Mouse (Mus musculus): ENCODE data around the gene Spag9.

The Spag9 gene

DNA sequence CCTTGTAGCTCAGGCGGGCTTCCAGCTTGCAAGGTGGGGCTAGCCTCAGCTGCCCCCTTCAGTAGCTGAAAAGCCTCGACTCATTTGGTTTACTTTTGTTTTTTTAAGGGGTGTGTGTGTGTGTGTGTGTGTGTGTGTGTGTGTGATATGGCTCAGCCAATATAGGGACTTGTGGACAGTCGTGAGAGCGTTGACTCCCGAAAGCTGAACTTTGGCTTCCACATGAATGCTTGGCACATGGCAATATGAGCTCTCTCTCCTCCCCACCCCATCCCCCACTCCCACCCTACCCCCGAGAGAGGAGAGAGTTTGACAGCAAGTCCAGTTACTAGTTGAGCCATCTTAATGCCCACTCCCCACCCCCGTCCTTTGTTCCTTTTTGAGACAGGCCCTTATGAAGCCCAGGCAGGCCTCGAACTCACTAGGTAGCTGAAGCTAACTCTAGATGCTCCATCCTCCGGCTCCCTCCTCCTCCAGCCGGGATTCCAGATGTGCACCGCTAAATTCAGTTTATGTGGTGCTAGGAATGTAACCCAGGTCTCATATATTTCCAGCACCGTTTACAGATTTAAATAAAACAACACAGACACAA is 152.3 kb downstream of the Spag9 start:
- in situ Hi-C loops (cut with MboI; ENCODE audit: low sequenced_read_pairs) = no loop called here

- in situ Hi-C loops (cut with MboI; ENCODE audit: low sequenced_read_pairs) = no loop called here
Observed at GRCm38 (mm10) chr11:94148931-94149491, 153.1 kb downstream of the Spag9 start.

- in situ Hi-C loops (cut with MboI; ENCODE audit: low sequenced_read_pairs) = no loop called here
Observed at GRCm38 (mm10) chr11:94149509-94150259, 153.8 kb downstream of the Spag9 start.

DNA sequence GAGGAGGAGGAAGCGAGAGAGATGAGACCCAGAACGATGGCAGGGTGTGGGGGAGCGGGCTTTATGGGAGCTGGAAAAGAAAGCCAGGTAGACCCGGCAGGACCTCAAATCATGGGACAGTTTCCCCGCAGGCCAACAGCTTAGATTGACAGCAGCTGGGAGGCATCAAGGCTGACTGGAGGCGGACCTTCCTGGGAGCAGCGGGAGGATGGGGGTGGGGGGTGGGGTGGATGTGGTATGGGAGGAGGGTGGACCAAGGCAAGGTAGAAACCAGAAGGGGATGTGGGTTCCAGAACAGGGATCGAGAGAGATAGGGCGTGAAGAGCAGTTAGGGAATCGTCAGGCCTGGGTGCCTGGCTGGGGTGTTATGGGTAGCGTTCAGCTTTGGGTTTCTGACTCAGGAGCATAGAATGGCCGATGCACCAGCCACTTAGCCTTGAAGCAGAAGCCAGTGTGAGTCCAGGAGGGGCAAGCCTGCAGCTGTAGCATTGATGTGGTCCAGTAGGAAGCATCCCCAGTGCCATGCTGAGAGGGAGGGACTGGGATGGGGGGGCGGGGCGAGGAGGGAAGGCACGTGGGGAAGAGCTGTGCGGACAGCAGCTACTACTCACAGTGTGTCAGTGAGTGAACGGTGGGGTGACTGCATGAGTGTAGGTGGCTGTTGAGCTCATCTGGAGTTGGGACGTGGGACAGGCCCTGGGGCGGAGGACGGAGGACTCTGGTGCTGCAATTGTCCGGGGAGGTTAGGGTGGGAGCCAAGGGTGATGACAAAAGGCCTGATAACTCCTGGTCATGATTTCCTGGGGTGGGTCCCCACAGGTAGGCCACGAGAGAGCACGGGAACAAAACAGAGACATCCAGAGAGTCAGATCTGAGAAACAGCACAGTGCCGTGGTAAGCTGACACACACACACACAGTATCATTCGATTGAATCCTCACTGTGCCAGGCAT is 154.9 kb downstream of the Spag9 start:
- in situ Hi-C loops (cut with MboI; ENCODE audit: low sequenced_read_pairs) = no loop called here

DNA sequence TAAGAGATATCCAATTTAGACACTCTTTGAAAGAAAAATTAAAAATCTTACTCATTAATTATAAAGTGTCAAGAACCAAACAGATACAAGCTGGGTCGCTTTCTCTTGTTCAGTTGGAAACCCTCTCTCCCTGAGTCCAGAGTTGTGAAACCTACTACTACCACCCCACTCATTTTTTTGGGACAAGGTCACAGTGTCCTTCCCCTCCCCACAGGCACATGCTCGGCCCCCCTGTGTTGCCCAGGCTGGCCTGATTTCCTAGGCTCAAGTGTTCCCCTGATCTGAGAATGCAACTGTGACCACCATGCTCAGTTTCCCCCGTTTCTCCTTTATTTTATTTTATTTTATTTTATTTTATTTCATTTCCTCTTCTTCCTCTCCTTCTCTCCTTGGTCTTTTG is 158.3 kb downstream of the Spag9 start:
- in situ Hi-C loops (cut with MboI; ENCODE audit: low sequenced_read_pairs) = no loop called here

DNA sequence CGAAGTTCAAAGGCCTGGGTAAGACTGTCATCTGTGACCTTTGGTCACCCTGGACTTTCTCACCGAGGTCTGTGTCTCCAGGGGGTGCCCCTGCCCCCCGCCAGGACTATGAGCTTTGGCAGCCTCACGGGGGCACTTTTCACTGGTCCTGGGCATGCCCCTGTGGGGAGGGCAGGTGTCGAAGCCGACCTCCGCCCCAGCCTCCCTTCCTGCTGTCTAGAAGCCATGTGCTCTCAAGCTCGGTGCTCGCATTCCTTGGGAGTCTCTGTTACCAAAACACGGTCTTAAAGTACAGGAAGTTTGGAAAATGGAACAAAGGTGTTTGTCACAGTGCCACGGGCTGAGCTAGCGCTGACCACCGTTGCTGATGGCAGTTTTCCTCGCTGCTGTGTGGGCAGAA is 162.6 kb downstream of the Spag9 start:
- in situ Hi-C loops (cut with MboI; ENCODE audit: low sequenced_read_pairs) = no loop called here

- in situ Hi-C loops (cut with MboI; ENCODE audit: low sequenced_read_pairs) = no loop called here
Observed at GRCm38 (mm10) chr11:94159066-94159880, 163.4 kb downstream of the Spag9 start.

GRCm38 (mm10) chr11:94159911-94160415 is 164.1 kb downstream of the Spag9 start:
- in situ Hi-C loops (cut with MboI; ENCODE audit: low sequenced_read_pairs) = no loop called here

DNA sequence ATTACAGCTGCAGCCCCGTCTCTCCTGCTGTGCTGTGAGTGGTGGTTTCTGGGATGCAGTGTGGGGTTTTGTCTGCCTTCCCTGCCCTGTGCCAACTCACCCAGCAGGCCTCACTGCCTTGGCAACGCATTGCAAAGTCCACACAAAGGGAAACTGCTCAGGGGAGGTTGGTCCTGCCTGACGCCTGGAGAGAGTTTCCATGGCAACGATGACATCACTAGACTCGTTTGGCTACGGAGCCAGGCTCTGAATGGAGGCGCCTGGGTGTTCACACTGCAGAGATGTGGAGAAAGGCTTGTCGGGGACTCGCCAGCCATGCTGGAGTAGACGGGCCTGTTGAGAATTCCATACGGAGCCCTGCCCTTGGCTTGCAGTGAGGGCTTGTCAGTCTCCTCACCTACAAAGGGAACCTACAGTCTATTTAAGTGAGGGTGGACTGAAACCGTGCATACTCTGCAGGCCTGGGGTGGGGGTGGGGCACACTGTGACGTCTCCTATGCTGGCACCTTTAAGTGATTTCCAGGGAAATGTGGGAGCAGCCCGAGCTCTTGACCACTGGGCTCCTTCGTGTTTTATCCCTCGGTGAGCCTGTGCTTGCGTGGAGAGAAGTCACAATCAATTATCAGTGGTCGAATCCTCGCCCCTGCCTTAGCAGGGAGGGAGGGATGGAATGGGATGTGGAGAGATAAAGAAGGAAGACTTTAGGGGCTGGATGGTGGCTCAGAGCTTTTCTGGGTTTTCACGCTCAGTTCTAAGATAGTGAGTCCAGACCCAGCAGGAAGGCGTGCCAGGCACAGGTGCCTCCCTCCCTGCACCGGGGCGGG is 164.8 kb downstream of the Spag9 start:
- in situ Hi-C loops (cut with MboI; ENCODE audit: low sequenced_read_pairs) = no loop called here

- in situ Hi-C loops (cut with MboI; ENCODE audit: low sequenced_read_pairs) = no loop called here
Observed at GRCm38 (mm10) chr11:94161267-94161646, 165.4 kb downstream of the Spag9 start.

- in situ Hi-C loops (cut with MboI; ENCODE audit: low sequenced_read_pairs) = no loop called here
Observed at GRCm38 (mm10) chr11:94161867-94162581, 166.1 kb downstream of the Spag9 start.

DNA sequence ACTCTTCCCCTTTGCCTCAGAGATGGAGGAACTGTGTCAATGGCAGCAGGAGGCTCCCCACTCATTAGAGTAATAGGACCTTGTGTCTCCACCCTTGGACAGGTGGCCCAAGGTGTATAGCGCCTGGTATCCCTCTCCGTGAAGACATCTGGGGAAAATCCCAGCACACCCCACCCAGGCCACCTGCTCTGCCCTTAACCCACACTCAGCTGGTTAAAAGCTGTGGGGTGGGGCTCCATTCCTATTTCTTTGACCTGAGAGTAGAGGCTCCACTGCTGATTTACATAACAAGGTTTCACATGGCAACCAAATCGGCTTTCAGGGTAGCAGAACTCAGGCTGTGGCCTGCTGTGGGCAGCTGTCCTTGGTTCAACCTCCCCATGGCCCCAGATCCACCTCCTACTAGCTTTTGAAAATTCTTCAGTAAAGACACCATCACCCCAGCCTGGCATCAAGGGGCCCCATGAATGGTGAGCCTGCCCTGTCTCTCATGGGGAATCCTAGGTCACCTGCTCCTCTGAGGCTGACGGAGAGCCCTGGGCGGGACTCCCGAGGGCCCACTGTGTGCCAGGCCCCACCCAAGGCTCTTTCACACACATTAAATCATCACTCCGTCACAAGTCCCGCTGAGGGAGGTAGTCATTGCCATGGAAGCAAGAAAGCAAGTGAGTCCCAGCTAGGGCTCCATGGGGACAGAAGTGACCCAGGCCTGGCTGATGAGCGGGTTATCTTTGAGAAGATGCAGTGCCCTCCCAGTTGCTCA is 167.3 kb downstream of the Spag9 start:
- in situ Hi-C loops (cut with MboI; ENCODE audit: low sequenced_read_pairs) = no loop called here

DNA sequence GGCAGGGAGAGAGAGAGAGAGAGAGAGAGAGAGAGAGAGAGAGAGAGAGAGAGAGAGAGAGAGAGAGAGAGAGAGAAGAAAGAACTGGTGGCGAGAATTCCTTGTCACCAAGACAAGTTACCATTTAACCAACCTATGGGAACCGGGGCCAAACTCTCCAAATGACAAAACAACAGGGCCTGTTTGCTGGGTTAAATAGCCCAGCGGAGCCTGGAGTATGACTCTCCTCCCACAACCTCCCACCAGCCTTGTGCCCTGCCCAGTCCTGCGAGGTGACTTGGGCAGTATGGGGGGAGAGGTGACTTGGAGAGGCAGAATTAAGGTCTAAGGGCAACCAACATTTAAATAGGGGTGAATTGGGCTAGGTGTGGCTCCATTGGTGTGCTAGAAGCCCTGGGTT is 169.9 kb downstream of the Spag9 start:
- in situ Hi-C loops (cut with MboI; ENCODE audit: low sequenced_read_pairs) = no loop called here

DNA sequence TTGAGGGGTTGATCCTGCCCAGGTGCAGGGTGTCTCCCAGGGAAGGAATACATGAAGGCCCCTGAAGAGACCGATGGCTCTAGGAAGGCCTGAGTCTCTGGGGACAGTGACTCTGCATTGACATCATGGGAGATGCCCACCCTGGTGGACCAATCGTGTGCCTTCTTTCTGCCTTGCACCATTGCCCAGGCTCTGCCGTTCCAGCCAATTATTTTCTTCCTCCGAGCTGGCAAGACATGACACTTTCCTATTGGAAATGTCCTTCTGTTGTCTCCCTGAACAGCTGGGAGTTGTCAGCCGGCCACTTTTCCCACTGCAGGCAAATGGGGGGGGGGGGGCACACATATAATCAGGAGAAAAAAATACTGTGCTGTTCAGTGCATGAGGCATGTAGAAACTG is 172.3 kb downstream of the Spag9 start:
- in situ Hi-C loops (cut with MboI; ENCODE audit: low sequenced_read_pairs) = no loop called here

- in situ Hi-C loops (cut with MboI; ENCODE audit: low sequenced_read_pairs) = no loop called here
Observed at GRCm38 (mm10) chr11:94169596-94169995, 173.7 kb downstream of the Spag9 start.

DNA sequence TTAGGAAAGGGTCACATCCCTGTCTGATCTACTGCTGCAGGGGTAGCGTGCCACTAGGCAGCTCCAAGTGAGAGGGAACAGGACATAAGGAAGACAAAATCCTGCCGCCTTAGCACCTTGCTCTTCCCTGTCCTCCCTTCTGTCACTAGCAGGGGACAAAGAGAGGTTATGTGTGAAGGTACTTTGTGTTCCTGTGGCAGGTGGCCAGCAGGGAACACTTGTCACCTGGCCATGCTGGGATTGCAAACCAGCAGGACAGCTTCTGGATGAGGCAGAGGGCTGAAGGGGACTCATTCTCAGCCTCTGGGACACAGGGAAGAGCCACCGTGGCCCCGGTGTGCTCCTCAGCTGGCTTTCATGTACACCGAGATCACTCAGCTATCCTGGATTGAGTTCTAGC is 175.8 kb downstream of the Spag9 start:
- in situ Hi-C loops (cut with MboI; ENCODE audit: low sequenced_read_pairs) = no loop called here

DNA sequence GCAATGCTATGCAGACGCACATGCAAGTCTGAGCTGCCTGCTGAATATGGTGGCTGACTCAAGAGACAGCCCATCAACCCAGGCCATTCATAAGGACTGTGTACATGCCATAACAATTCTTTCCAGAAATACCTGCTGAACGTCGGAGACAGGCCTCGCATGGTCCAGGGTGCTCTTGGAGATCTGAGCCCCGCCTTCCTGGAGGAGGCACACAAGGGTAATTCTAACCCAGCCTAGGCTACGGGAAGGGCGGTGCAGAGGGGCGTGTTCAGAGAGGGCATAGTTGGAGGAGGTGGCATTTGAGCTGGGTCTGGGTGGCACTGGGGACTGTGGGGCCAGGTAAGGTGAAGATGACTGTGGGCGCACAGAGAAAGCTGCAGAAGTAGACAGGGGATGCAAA is 176.3 kb downstream of the Spag9 start:
- in situ Hi-C loops (cut with MboI; ENCODE audit: low sequenced_read_pairs) = no loop called here

- in situ Hi-C loops (cut with MboI; ENCODE audit: low sequenced_read_pairs) = no loop called here
Observed at GRCm38 (mm10) chr11:94173726-94174146, 177.8 kb downstream of the Spag9 start.
